Mouse (Mus musculus): ENCODE measurements at regions not wholly inside any gene's neighbourhood (a gene's known extent, or its start where the extent isn't known, plus 50 kb on each side); places are given as distances from the start of the nearest gene placed in this dataset.

DNA sequence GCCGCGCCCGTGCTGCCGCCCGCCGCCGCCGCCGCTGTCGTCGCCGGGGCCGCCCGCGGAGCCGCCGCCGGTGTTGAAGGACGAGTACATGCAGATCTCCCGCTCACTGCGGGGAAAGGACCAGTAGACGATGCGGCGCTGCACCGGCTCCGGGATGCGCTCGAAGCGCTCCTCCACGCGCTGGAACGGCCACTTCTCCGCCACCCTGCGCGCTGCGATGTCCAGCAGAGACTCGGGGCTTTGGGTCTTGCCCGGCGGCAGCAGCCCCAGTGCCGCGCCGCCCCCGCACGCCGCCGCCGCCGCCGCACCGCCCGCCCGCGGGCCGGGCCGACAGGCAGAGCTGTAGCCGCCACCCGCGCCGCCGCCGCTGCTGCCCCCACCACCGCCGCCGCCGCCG is 154.7 kb upstream of the Smim15 start:
- TF ChIP-seq POLR2AphosphoS5 (IDR thresholded peaks at IDR 0.05; ENCODE audit: borderline replicate concordance, low read depth, low read length): no peak
- no peak for TF ChIP-seq POLR2A (IDR thresholded peaks at IDR 0.05; ENCODE audit: control insufficient read depth in 1 of 2, insufficient read depth in 1 of 2, low read depth in 1 of 2, low read length in 2 of 2, poor library complexity in 1 of 2)
- TF ChIP-seq CHD2 (IDR thresholded peaks at IDR 0.05; ENCODE audit: low read length): no peak
- no peak for TF ChIP-seq HCFC1 (IDR thresholded peaks at IDR 0.05; ENCODE audit: low read depth, low read length)
- TF ChIP-seq RCOR1 (IDR thresholded peaks at IDR 0.05; ENCODE audit: low read depth, low read length): no peak
- no peak for TF ChIP-seq ZC3H11A (IDR thresholded peaks at IDR 0.05; ENCODE audit: low read depth, low read length)
- no peak for TF ChIP-seq MEF2A (IDR thresholded peaks at IDR 0.05; ENCODE audit: extremely low read depth, insufficient replicate concordance, low read depth, low read length, poor library complexity, severe bottlenecking)
- TF ChIP-seq CTCF (IDR thresholded peaks at IDR 0.05 in 2 of 3, conservative IDR thresholded peaks at IDR 0.05 in 1 of 3; ENCODE audit: control insufficient read depth in 1 of 3, insufficient read depth in 1 of 3, low read depth in 2 of 3, low read length in 3 of 3, poor library complexity in 1 of 3, severe bottlenecking in 1 of 3): no peak
- no peak for TF ChIP-seq ELF1 (IDR thresholded peaks at IDR 0.05; ENCODE audit: low read depth, low read length)
- TF ChIP-seq MAX (IDR thresholded peaks at IDR 0.05; ENCODE audit: low read length): no peak
- no peak for TF ChIP-seq EP300 (IDR thresholded peaks at IDR 0.05; ENCODE audit: low read depth in 1 of 2, low read length in 2 of 2)
